Mouse (Mus musculus) liver, embryonic 13.5 days (tissue): ENCODE measurements around the gene Myl6b. TPM values are rescaled to one million over a fixed set of nuclear protein-coding genes. Genes with fewer than 3 reads are reported as not detected.

Source experiments
- ATAC-seq: fragments of 200-750 bp; cut with Nextera tagmentation; 2 replicates; pipeline ENCODE4 v1.8.0; 2017; ENCODE audit warnings: low read depth, mild to moderate bottlenecking, moderate number of reproducible peaks, moderate library complexity
- DNase-seq: peaks from one replicate; pipeline ENCODE4 v3.0.0; 2022
- H3K27ac ChIP-seq: fragments of 300-500 bp; sonication (generic); 2 replicates; pipeline ENCODE4 v1.5.1; 2015; ENCODE audit warnings: moderate library complexity, mild to moderate bottlenecking, inconsistent platforms
- H3K27me3 ChIP-seq: fragments of 300-500 bp; sonication (generic); 2 replicates; pipeline ENCODE4 v1.6.1; 2015; ENCODE audit warnings: mild to moderate bottlenecking, inconsistent platforms
- H3K36me3 ChIP-seq: fragments of 300-500 bp; sonication (generic); 2 replicates; pipeline ENCODE4 v1.6.1; 2015; ENCODE audit warnings: mild to moderate bottlenecking, inconsistent platforms
- H3K4me1 ChIP-seq: fragments of 300-500 bp; sonication (generic); replicated peaks from 2 replicates; pipeline ENCODE4 v1.6.1; 2015; ENCODE audit warnings: inconsistent platforms
- H3K4me2 ChIP-seq: fragments of 300-500 bp; sonication (generic); 2 replicates; pipeline ENCODE4 v1.6.1; 2015; ENCODE audit warnings: inconsistent platforms, mild to moderate bottlenecking, moderate library complexity
- H3K4me3 ChIP-seq: fragments of 300-500 bp; sonication (generic); replicated peaks from 2 replicates; pipeline ENCODE4 v1.5.1; 2015; ENCODE audit warnings: mild to moderate bottlenecking, inconsistent platforms
- H3K9ac ChIP-seq: fragments of 300-500 bp; sonication (generic); 2 replicates; pipeline ENCODE4 v1.6.1; 2015; ENCODE audit warnings: mild to moderate bottlenecking, inconsistent platforms
- H3K9me3 ChIP-seq: fragments of 300-500 bp; sonication (generic); replicated peaks from 2 replicates; pipeline ENCODE4 v1.6.1; 2016; ENCODE audit warnings: inconsistent platforms
- WGBS: fragments of 180-500 bp; shearing (Covaris S2); methylation state at CpG from one replicate; pipeline ENCODE4 v1.1.7; 2015; ENCODE audit not compliant: insufficient replicate concordance; 5-methylcytosine and 5-hydroxymethylcytosine counted together
- polyA plus RNA-seq: library from polyadenylated mRNA; unstranded; fragments of >200 nt; fragmentation: Nextera tagmentation; extraction: Ambion mirVana; gene quantifications from 2 replicates; pipeline ENCODE4 v1.2.1, GENCODE M21; 2015

The Myl6b gene
- polyA plus RNA-seq, 1 experiment from 2014 or later, result 1.3 TPM

DNA sequence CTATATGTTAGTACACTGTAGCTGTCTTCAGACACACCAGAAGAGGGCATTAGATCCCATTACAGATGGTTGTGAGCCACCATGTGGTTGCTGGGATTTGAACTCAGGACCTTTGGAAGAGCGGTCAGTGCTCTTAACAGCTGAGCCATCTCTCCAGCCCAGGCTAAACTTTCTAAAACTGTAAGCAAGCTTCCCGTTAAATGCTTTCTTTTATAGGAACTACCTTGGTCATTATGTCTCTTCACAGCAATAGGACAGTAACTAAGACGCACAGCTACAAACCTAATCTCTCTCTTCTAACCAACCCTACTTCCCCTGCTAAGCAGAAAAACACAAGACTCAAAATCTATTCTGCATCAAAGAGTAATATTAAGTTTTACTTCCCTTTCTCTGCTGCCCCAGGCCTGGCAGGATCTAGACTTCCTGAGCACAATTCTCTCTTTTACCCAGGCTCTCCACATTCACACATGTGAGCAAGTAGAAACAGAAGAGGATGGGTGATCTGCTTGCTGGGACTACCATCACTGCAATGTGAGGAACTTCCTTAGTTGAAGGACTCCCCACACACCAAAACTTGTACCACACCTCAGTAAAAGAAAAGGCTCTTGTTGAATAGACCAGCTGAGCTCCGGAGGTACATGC, 37.3 kb upstream of the Myl6b start:
- no peaks in the 10 kb centered on the region for H3K36me3 ChIP-seq
- peaks cover 21% of the 10 kb centered on the region for H3K4me1 ChIP-seq
- H3K4me3 ChIP-seq, result peak overlapping the region; percentile 34
- peak; percentile 40 for ATAC-seq
- peak overlapping the region; percentile 56 for H3K9ac ChIP-seq
- H3K4me2 ChIP-seq, result peak overlapping the region; percentile 52
- H3K9me3 ChIP-seq, result no peaks in the 10 kb centered on the region
- H3K27me3 ChIP-seq, result no peaks in the 10 kb centered on the region; the same call in 1 of the 2 replicates
- DNase-seq, result no peak
- peak overlapping the region; percentile 58 for H3K27ac ChIP-seq
- WGBS, result 61% methylated on average over 4 of the region's 4 CpGs

DNA sequence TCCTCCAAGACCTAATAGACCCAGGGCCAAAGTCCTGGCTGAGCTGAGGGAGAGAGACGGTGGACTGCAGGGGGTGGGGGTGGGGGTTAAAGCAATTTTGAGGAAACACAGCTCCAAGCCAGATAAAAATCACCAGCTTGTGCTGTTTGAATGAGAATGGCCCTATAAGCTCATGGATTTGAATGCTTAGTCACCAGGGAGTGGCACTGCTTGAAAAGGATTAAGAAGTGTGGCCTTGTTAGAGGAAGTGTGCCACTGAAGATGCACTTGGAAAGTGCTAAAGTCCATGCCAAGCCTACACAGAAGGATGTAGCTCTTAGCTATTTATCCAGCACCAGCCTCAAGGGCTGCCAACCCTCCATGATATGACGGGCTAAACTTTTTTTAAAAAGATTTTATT, 36.7 kb upstream of the Myl6b start:
- H3K4me3 ChIP-seq, result no peak overlapping the region
- no peak overlapping the region for H3K27ac ChIP-seq
- H3K9me3 ChIP-seq, result no peaks in the 10 kb centered on the region
- no peak for ATAC-seq
- 73% methylated on average over 2 of the region's 2 CpGs for WGBS
- no peaks in the 10 kb centered on the region for H3K36me3 ChIP-seq
- no peaks in the 10 kb centered on the region; the same call in 1 of the 2 replicates for H3K27me3 ChIP-seq
- no peak overlapping the region for H3K4me2 ChIP-seq
- no peak overlapping the region for H3K9ac ChIP-seq
- H3K4me1 ChIP-seq, result peaks cover 21% of the 10 kb centered on the region
- DNase-seq, result no peak

DNA sequence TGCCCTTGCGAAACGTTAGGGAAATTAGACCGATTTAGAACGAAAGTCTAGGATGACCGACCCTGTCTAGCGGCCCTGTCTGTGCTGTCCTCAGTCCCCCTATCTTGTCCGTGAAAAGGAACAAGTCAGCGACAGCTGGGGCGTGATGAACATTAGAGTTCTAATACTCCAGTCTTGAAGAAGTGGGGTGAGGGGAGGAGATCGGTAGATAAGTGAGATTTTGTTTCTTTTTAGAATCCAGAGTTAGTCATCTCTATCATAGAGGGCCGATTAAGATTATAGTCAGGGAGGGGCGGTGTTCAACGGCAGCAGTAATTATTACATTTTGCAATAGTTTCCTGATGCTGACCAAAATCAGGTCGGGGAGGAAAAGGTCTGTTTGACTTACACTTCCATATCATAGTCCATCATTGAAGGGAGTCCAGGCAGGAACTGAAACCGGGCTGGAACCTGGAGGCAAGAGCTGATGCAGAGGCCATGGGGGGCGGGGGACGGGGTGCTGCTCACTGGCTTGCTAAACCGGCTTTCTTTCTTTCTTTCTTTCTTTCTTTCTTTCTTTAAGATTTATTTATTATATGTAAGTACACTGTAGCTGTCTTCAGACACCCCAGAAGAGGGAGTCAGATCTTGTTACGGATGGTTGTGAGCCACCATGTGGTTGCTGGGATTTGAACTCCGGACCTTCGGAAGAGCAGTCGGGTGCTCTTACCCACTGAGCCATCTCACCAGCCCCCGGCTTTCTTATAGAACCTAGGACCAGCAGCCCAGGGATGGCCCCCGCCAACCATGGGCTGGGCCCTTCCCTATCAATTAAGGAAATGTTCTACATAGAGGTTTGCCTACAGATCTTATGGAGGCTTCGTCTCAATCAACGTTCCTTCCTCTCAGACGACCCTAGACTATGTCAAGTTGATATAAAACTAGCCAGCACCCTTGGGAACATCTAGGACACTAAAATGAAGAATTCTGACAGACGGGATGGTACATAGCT, 28.2 kb upstream of the Myl6b start:
- peak overlapping the region; percentile 87 for H3K4me3 ChIP-seq
- H3K9me3 ChIP-seq, result no peaks in the 10 kb centered on the region
- peak; percentile 25; the same call in 1 of the 2 replicates for ATAC-seq
- no peak for DNase-seq
- H3K4me2 ChIP-seq, result peak overlapping the region; percentile 100
- H3K27ac ChIP-seq, result peak overlapping the region; percentile 76
- H3K36me3 ChIP-seq, result peaks cover under 1% of the 10 kb centered on the region
- 0 out of 2 replicates have a peak, but pooled peaks cover 3% of the 10 kb centered on the region for H3K27me3 ChIP-seq
- 22% methylated on average over 28 of the region's 28 CpGs for whole genome bisulfite sequencing
- peak overlapping the region; percentile 71 for H3K9ac ChIP-seq
- peaks cover 34% of the 10 kb centered on the region for H3K4me1 ChIP-seq

DNA sequence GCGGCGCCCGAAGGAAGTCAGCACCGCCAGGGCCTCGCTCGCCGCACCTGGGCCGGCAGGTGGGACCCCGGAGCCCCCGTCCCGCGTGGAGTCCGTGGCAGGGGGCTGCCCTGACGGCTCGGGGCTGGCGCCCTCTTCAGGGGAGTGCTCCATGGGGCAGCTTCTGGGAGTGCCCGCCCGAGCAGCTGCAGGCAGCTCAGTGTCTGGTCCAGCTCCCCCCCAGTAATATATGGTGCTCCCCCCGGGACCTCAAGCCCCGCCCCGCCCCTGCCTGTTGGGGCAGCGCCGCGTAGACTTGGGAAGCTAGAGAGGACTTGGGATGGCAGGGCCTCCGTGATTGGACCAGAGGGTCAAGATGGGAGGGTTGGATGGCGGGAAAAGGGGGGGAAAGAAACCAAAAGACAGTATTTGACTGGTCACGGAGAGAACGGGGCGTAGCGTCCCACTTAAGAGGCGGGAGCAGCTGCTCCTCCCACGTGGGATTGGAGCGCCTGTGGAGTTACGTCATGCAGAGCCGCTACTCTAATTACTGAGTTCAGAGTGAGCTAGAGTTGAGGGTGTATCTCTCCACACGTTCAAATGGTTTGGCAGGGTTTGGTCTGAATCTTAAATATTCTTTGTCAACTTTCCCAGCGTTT, 27.3 kb upstream of the Myl6b start, which contains the start of gene Esyt1:
Gene Esyt1 (minus strand): TSS at position 201 of the 638 bp plus-strand sequence.
- Histone ChIP-seq H3K4me2 (peak within 1 kb of the TSS; percentile 100), H3K4me1 (peaks cover 34% of the 10 kb centered on the region), H3K36me3 (peaks cover 10% of the 10 kb centered on the region), H3K9me3 (no peaks in the 10 kb centered on the region), H3K4me3 (peak within 1 kb of the TSS; percentile 87), H3K9ac (peak within 1 kb of the TSS; percentile 91), H3K27ac (peak within 1 kb of the TSS; percentile 93), H3K27me3 (0 out of 2 replicates have a peak, but pooled peaks cover 3% of the 10 kb centered on the region)
- ATAC-seq (peak; percentile 96), DNase-seq (peak; percentile 95)
- under 1% methylated on average over 37 of the region's 37 CpGs for WGBS

DNA sequence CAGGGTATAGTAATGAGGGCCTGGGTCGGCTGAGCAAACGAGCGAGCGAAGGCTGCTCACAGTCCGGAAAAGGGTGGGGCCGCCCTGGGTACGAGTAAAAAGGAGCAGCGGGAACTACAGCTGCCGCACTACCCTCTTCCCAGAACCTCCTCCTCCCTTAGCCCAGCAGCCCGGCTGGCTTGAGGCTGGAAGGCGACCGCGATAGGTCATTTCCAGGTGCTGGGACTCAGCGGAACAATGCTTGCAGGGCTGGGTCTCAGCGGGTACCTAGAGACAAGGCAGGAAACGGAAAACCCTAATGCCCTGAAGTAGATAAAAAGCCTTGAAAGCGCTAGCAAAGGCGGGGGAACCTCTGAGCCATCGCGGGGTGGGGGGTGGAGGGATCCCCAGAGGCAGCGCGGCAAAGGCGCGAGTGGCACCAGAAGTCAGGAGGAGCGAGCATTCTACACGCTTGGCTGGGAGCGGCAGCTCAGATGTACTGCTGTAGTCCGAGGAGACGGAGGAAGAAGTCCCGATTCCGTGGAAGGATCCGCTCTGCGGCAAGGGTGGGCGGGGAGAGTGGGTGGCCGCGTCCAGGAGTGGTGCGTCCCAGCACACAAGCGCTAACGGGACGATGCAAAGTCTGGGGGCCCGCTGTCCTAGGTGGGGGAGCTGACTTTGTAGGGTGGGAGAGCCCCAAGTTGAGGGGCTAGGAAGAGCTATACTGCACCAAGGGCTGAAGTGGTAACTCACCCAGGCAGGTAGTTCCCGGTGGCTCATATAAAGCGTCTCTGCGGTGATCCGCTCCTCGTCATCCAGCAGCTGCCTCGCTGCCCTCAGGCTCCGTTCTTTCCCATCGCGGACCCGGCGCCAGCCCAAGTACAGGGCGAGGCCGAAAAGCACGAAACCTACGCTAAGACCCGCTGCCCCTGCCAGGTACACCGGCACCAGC, 26.5 kb upstream of the Myl6b start:
- H3K27me3 ChIP-seq, result 0 out of 2 replicates have a peak, but pooled peaks cover 3% of the 10 kb centered on the region
- 1% methylated on average over 58 of the region's 58 CpGs for WGBS
- H3K4me1 ChIP-seq, result peaks cover 34% of the 10 kb centered on the region
- DNase-seq (no peak), ATAC-seq (peak; percentile 18)
- peak overlapping the region; percentile 91 for H3K9ac ChIP-seq
- peaks cover 17% of the 10 kb centered on the region for H3K36me3 ChIP-seq
- H3K4me3 ChIP-seq, result peak overlapping the region; percentile 87
- H3K27ac ChIP-seq, result peak overlapping the region; percentile 93
- H3K9me3 ChIP-seq, result no peaks in the 10 kb centered on the region
- H3K4me2 ChIP-seq, result peak overlapping the region; percentile 100

DNA sequence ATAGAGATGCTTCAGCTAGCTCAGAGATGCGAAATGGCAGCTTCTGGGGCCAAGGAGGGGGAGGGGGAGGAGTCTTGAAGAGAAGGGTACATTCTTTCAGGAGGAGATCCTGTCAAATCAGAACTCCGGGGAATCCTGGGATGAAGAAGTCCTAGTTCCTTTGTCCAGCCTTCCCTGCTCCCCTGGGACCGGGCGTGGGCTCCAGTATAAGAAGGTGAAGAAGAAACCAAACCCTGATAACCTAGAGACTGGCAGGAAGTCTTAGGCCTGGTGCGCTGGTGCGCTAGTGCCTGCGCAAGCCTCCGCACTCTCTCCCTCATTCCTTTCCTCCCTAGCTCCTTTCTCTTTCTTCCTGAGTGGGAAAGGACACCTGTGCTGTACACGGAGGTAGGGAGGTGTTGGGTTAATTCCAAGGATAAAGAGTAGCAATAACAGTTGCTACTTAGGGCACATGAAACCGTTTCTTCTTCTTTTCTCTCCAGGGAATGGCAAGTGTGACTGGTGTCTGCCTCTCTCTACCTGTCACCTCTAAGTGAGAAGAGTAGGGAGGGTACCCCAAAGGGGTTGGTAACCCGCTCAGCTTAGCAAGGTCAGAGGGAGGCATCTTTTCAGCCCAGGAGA, 25.7 kb upstream of the Myl6b start:
- 0 out of 2 replicates have a peak, but pooled peaks cover 3% of the 10 kb centered on the region for H3K27me3 ChIP-seq
- ATAC-seq, result no peak
- 20% methylated on average over 11 of the region's 11 CpGs for WGBS
- peak overlapping the region; percentile 100 for H3K4me2 ChIP-seq
- peaks cover 24% of the 10 kb centered on the region for H3K36me3 ChIP-seq
- DNase-seq, result no peak
- peak overlapping the region; percentile 87 for H3K4me3 ChIP-seq
- peak overlapping the region; percentile 93 for H3K27ac ChIP-seq
- peak overlapping the region; percentile 91 for H3K9ac ChIP-seq
- no peaks in the 10 kb centered on the region for H3K9me3 ChIP-seq
- H3K4me1 ChIP-seq, result peaks cover 34% of the 10 kb centered on the region

DNA sequence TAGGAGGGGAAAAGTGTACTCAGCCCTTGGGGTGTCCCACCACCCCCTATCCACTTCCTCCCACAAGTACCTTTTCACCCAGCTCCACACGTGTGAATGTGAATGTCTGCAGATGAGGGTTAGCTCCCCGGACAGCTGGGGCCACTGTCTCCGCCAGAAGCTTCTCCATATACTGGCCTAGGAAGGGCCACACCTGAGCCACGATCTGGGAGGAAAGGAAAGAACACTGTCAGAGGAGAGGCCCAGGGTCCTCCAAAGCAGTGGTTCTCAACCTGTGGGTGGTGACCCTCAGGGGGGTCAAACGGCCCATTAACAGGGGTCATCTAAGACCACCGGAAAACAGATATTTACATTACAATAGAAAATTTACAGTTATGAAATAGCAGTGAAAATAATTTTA, 23.9 kb upstream of the Myl6b start:
- H3K9me3 ChIP-seq, result no peaks in the 10 kb centered on the region
- H3K4me1 ChIP-seq, result peaks cover 40% of the 10 kb centered on the region
- H3K4me3 ChIP-seq, result no peak overlapping the region
- ATAC-seq (no peak), DNase-seq (no peak)
- H3K9ac ChIP-seq, result no peak overlapping the region
- WGBS, result 73% methylated on average over 6 of the region's 6 CpGs
- peaks cover 34% of the 10 kb centered on the region for H3K36me3 ChIP-seq
- H3K27me3 ChIP-seq, result 0 out of 2 replicates have a peak, but pooled peaks cover 3% of the 10 kb centered on the region
- H3K27ac ChIP-seq, result no peak overlapping the region
- H3K4me2 ChIP-seq, result no peak overlapping the region

DNA sequence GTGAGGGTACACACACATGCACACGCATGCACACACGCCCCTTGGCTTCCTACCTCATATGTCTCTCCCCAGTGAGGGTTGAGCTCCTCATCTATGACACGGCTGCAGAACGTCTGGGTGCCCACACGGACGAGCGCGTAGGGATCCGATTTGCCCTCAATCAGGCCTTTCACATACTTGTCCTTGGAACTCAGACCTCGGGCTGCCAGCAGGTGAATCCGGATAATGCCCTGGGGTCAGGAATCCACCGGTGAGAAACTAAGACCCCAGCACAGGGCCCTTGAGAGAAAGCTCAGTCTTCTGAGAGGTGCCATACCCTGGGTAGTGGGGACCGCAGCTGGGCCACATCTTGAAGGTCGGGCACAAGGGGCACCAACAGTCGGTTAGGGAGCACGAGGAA, 22.1 kb upstream of the Myl6b start:
- Histone ChIP-seq H3K4me1 (peaks cover 45% of the 10 kb centered on the region), H3K4me3 (no peak overlapping the region), H3K9me3 (no peaks in the 10 kb centered on the region), H3K27ac (no peak overlapping the region), H3K27me3 (0 out of 2 replicates have a peak, but pooled peaks cover 3% of the 10 kb centered on the region), H3K9ac (no peak overlapping the region), H3K36me3 (peaks cover 47% of the 10 kb centered on the region), H3K4me2 (no peak overlapping the region)
- 85% methylated on average over 16 of the region's 16 CpGs for WGBS
- DNase-seq (no peak), ATAC-seq (no peak)

DNA sequence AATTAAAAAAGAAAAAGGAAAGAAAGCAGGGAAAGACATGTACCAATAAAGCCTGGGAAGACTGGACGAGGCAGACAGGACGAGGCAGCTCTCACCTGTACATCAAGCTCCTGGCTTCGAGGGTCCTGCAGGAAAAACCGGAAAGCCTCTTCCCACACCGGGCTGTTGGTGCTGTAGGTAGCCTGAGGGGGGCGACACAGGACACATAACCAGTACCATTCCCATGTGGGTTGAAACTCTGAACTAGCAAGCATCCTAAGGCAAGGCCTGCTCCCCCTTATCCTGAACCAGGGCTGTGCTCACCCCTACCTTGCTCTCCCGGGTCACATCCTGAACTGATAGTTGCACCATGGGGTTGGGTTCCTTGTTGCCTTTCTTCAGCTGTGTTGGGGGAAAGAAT, 20.3 kb upstream of the Myl6b start:
- 0 out of 2 replicates have a peak, but pooled peaks cover under 1% of the 10 kb centered on the region for H3K27me3 ChIP-seq
- DNase-seq (no peak), ATAC-seq (no peak)
- peaks cover 56% of the 10 kb centered on the region for H3K36me3 ChIP-seq
- 74% methylated on average over 7 of the region's 7 CpGs for WGBS
- H3K27ac ChIP-seq, result no peak overlapping the region
- peaks cover 36% of the 10 kb centered on the region for H3K4me1 ChIP-seq
- H3K9ac ChIP-seq, result no peak overlapping the region
- H3K4me2 ChIP-seq, result no peak overlapping the region
- no peak overlapping the region for H3K4me3 ChIP-seq
- H3K9me3 ChIP-seq, result no peaks in the 10 kb centered on the region

DNA sequence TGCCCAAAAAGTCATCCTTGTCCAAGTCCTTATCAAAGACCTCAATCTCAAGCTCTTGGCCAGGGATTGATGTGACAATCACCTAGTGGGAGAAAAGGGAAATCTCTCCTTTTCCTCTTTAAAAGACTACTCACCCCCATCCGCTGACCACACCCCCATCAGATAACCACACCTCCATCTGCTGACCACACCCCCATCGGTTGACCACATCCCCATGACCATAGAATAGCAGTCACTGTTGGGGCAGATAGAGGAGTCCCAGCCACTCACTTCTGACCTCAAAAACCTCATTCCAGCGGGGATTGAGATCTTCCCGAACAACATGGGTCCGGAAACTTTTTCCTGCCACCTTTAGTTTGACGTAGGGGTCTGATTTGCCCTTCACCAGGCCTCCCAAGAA, 18.2 kb upstream of the Myl6b start:
- Histone ChIP-seq H3K9me3 (no peaks in the 10 kb centered on the region), H3K4me2 (no peak overlapping the region), H3K9ac (0 out of 2 replicates have a peak overlapping the region, but pooled peaks have one; percentile 22), H3K4me3 (no peak overlapping the region), H3K27me3 (no peaks in the 10 kb centered on the region), H3K4me1 (peaks cover 35% of the 10 kb centered on the region), H3K27ac (no peak overlapping the region), H3K36me3 (peaks cover 69% of the 10 kb centered on the region)
- ATAC-seq (no peak), DNase-seq (no peak)
- WGBS, result 15% methylated on average over 6 of the region's 6 CpGs
